Mouse (Mus musculus) lung, embryonic 16.5 days (tissue): Measurements from ENCODE around the gene Yju2. TPM values are rescaled to one million over a fixed set of nuclear protein-coding genes. Genes with fewer than 3 reads are reported as not detected.

Source experiments
- ATAC-seq: fragments of 200-750 bp; cut with Nextera tagmentation; 2 replicates; pipeline ENCODE4 v1.8.0; 2017; ENCODE audit warnings: low read depth, mild to moderate bottlenecking, moderate library complexity
- H3K27ac ChIP-seq: fragments of 300-500 bp; sonication (generic); 2 replicates; pipeline ENCODE4 v1.5.1; 2014; ENCODE audit warnings: mild to moderate bottlenecking, control low read depth, low read length
- H3K27me3 ChIP-seq: fragments of 300-500 bp; sonication (generic); 2 replicates; pipeline ENCODE4 v1.6.1; 2014; ENCODE audit warnings: low read depth, low read length, mixed read lengths; ENCODE audit not compliant: control insufficient read depth, insufficient read depth
- H3K36me3 ChIP-seq: fragments of 300-500 bp; sonication (generic); 2 replicates; pipeline ENCODE4 v1.6.1; 2014; ENCODE audit warnings: low read length; ENCODE audit not compliant: control insufficient read depth, insufficient read depth
- H3K4me1 ChIP-seq: fragments of 300-500 bp; sonication (generic); replicated peaks from 2 replicates; pipeline ENCODE4 v1.6.1; 2014; ENCODE audit warnings: low read length, mixed read lengths; ENCODE audit not compliant: control insufficient read depth, insufficient read depth
- H3K4me2 ChIP-seq: fragments of 300-500 bp; sonication (generic); 2 replicates; pipeline ENCODE4 v1.6.1; 2014; ENCODE audit warnings: low read depth, low read length, control low read depth
- H3K4me3 ChIP-seq: fragments of 300-500 bp; sonication (generic); 2 replicates; pipeline ENCODE4 v1.5.1; 2014; ENCODE audit warnings: mild to moderate bottlenecking, low read length, control low read depth
- H3K9ac ChIP-seq: fragments of 300-500 bp; sonication (generic); 2 replicates; pipeline ENCODE4 v1.6.1; 2014; ENCODE audit warnings: low read length, control low read depth
- H3K9me3 ChIP-seq: fragments of 300-500 bp; sonication (generic); 2 replicates; pipeline ENCODE4 v1.6.1; 2016; ENCODE audit warnings: low read length; ENCODE audit not compliant: control insufficient read depth
- WGBS: fragments of 180-500 bp; shearing (Covaris S2); extraction: QIAGEN DNeasy Blood & Tissue Kit; methylation state at CpG from one replicate; pipeline ENCODE4 v1.1.7; 2014; 5-methylcytosine and 5-hydroxymethylcytosine counted together
- polyA plus RNA-seq: library from polyadenylated mRNA; unstranded; fragments of >200 nt; fragmentation: Nextera tagmentation; extraction: Ambion mirVana; gene quantifications from 2 replicates; pipeline ENCODE4 v1.2.1, GENCODE M21; 2015

The Yju2 gene
- polyA plus RNA-seq, 1 experiment from 2014 or later: 27.3 TPM

DNA sequence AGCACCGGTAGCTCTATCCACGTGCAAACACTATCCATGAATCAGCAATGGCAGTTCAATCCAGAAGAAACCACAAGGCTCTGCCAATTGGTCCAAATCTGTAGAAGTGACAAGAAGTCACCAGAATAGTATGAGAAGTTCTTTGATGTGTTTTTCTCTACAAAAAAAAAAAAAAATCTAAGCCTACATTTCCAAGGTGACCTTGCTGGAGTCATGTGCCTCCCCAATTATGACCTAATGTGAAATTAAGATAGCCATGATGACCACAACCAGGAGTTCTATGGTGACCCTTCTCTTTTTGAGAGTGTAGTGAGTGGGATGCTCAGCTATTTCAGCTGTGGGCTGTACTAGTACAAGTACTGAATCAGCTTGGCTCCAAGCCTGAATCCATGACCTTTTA is 9.5 kb upstream of the Yju2 start, which contains the start of gene Zfp119b:
Gene Zfp119b (minus strand): TSS at position 101 of the 400 bp plus-strand sequence.
- Histone ChIP-seq H3K9me3 (no peaks in the 10 kb centered on the region), H3K4me1 (peaks cover 3% of the 10 kb centered on the region; the same call in 1 of the 2 replicates), H3K27me3 (no peaks in the 10 kb centered on the region), H3K4me2 (no peak within 1 kb of the TSS), H3K36me3 (no peaks in the 10 kb centered on the region), H3K9ac (no peak within 1 kb of the TSS), H3K4me3 (no peak within 1 kb of the TSS), H3K27ac (no peak within 1 kb of the TSS)
- 77% methylated on average over 2 of the region's 2 CpGs for WGBS
- ATAC-seq: no peak

DNA sequence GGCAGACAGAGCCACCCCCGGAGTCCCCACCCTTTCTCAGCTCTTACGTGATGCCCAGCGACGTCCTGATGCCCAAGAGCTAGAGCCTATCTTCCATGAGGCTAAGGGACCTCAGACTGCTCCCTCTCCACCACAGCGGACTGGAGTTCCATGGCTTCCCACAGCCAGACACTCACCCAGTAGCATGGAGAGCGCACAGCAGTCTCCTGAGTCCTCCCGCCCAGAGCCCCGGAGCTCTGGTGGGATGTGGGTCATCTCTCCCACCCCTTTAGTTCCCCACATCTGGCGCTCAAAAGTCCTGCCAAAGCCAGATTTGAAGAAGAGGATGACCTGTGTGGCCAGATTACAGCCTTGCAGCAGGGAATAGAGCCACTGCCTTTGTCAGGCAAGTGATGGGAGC is 8.3 kb upstream of the Yju2 start:
- H3K9me3 ChIP-seq: no peaks in the 10 kb centered on the region
- H3K27me3 ChIP-seq: peaks cover 3% of the 10 kb centered on the region; the same call in 1 of the 2 replicates
- H3K36me3 ChIP-seq: no peaks in the 10 kb centered on the region
- H3K9ac ChIP-seq: no peak overlapping the region
- no peak for ATAC-seq
- no peak overlapping the region for H3K27ac ChIP-seq
- 67% methylated on average over 9 of the region's 9 CpGs for WGBS
- no peak overlapping the region for H3K4me3 ChIP-seq
- no peak overlapping the region for H3K4me2 ChIP-seq
- H3K4me1 ChIP-seq: peaks cover 2% of the 10 kb centered on the region; the same call in 1 of the 2 replicates

DNA sequence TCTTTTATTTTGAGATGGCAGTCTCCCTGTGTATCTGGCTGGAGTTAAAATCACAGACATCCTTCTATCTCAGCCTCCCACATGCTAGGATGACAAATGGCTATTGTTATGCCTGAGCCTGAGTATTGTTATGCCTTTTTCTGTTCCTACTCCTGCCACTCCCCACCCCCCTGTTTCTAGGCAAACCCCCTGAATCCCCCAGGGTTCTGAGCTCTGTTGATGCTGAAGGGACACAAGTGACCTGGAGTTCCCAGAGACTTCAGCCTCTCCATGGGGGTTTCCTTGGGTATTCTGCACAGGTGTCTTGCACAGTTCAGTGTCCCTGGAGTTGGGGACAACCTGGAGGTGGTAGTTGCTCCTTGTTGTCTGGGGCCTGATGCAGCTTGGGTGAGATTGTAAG is 6.9 kb upstream of the Yju2 start:
- no peak overlapping the region for H3K4me2 ChIP-seq
- no peak for ATAC-seq
- no peak overlapping the region for H3K27ac ChIP-seq
- no peak overlapping the region for H3K4me3 ChIP-seq
- peaks cover 4% of the 10 kb centered on the region; the same call in 1 of the 2 replicates for H3K27me3 ChIP-seq
- H3K36me3 ChIP-seq: no peaks in the 10 kb centered on the region
- H3K9ac ChIP-seq: no peak overlapping the region
- no peaks in the 10 kb centered on the region; the same call in 1 of the 2 replicates for H3K4me1 ChIP-seq
- H3K9me3 ChIP-seq: no peaks in the 10 kb centered on the region

DNA sequence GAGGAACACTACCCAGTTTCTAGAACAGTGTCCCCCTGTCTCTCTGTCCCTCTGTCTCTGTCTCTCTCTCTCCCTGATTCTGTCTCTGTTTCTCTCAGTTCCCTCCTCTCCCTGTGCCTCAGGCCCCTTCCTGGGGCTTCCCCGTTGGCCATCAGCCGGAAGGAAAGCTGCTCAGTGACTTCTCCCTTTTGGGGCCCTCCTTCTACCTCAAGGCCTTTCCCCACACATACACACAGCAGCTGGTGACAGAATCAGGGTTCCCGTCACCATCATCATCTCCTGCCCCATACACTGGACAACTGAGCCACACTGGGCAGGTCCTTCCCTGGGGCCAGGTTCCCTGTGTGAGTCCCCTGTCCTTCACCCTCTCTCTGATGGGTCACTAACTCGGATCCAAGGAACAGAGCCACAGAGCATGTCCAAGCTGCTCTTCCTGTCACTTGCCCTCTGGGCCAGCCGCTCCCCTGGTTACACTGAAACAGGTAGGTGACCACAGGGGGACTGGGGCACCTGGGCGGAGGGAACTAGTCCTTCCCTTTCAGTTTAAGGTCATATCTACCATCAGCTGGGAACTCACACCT is 6.4 kb upstream of the Yju2 start, which contains the start of gene Ebi3:
Gene Ebi3 (plus strand): TSS at position 194 of the 581 bp plus-strand sequence.
- peaks cover 3% of the 10 kb centered on the region; the same call in 1 of the 2 replicates for H3K4me1 ChIP-seq
- H3K36me3 ChIP-seq: no peaks in the 10 kb centered on the region
- 58% methylated on average over 6 of the region's 6 CpGs for WGBS
- no peak within 1 kb of the TSS for H3K9ac ChIP-seq
- H3K4me2 ChIP-seq: no peak within 1 kb of the TSS
- no peak within 1 kb of the TSS for H3K4me3 ChIP-seq
- no peak within 1 kb of the TSS for H3K27ac ChIP-seq
- H3K27me3 ChIP-seq: peaks cover 4% of the 10 kb centered on the region; the same call in 1 of the 2 replicates
- no peak for ATAC-seq
- no peaks in the 10 kb centered on the region for H3K9me3 ChIP-seq

DNA sequence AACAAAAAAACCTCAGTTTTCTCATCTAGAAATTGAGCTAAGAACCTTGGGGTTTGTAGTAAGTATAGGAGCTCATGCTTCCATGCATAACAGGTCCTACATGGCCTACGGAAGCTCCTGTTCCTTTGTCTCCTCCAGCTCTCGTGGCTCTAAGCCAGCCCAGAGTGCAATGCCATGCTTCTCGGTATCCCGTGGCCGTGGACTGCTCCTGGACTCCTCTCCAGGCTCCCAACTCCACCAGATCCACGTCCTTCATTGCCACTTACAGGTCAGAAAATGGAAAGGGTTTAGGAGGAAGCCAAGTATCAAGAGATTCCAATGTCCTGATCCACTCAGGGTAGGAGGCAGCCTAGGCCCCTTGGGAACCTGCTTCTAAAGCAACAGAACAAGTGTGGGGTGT is 5.1 kb upstream of the Yju2 start:
- no peak overlapping the region for H3K4me3 ChIP-seq
- ATAC-seq: no peak
- no peaks in the 10 kb centered on the region for H3K9me3 ChIP-seq
- peaks cover 4% of the 10 kb centered on the region; the same call in 1 of the 2 replicates for H3K27me3 ChIP-seq
- H3K9ac ChIP-seq: no peak overlapping the region
- H3K4me1 ChIP-seq: peaks cover 7% of the 10 kb centered on the region; the same call in 1 of the 2 replicates
- no peak overlapping the region for H3K27ac ChIP-seq
- WGBS: 69% methylated on average over 6 of the region's 6 CpGs
- no peaks in the 10 kb centered on the region for H3K36me3 ChIP-seq
- no peak overlapping the region for H3K4me2 ChIP-seq

DNA sequence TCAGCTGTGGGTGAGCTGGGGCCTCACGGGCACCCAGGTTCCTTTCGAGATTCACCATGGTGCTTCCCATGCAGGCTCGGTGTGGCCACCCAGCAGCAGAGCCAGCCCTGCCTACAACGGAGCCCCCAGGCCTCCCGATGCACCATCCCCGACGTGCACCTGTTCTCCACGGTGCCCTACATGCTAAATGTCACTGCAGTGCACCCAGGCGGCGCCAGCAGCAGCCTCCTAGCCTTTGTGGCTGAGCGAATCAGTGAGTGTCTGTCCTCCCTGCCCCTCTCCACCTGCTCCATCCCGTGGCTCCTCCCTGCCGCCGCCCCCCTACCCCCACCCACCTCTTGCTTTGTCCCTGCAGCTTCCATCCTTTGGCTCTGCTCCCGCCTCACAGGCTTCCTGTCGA is 4.7 kb upstream of the Yju2 start:
- H3K4me1 ChIP-seq: peaks cover 7% of the 10 kb centered on the region; the same call in 1 of the 2 replicates
- ATAC-seq: no peak
- no peak overlapping the region for H3K9ac ChIP-seq
- H3K36me3 ChIP-seq: no peaks in the 10 kb centered on the region
- WGBS: 38% methylated on average over 16 of the region's 16 CpGs
- no peak overlapping the region for H3K27ac ChIP-seq
- no peak overlapping the region for H3K4me3 ChIP-seq
- no peaks in the 10 kb centered on the region for H3K9me3 ChIP-seq
- H3K27me3 ChIP-seq: peaks cover 4% of the 10 kb centered on the region; the same call in 1 of the 2 replicates
- no peak overlapping the region for H3K4me2 ChIP-seq

DNA sequence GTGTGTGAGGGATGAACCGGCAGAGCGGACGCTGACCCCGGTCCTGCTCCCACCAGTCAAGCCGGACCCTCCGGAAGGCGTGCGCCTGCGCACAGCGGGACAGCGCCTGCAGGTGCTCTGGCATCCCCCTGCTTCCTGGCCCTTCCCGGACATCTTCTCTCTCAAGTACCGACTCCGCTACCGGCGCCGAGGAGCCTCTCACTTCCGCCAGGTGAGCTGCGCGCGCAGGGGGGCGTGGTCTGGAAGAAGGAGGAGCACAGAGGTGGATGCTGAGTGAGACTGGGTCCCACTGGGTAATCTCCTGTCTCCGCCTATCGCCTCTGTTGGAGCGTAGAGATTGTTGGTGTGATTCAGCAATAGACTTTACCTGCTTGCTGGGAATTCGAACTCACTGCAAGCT is 2.8 kb upstream of the Yju2 start:
- H3K9ac ChIP-seq: peak overlapping the region; percentile 51
- H3K27ac ChIP-seq: no peak overlapping the region
- peak; percentile 13; the same call in 1 of the 2 replicates for ATAC-seq

DNA sequence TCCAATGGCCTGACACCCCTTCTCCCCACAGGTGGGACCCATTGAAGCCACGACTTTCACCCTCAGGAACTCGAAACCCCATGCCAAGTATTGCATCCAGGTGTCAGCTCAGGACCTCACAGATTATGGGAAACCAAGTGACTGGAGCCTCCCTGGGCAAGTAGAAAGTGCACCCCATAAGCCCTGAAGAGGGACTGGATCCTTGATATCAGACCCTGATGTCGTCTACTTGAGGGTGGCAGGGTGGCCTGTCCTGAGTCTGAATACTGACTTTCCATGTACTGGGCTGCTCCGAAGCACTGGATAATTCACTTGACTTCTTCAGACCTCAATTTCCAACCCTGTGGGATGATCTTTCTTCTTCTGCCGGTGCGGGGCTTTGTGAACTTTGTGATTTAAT is 2.3 kb upstream of the Yju2 start:
- ATAC-seq: no peak
- H3K36me3 ChIP-seq: peaks cover under 1% of the 10 kb centered on the region
- peak overlapping the region; percentile 21; the same call in 1 of the 2 replicates for H3K9ac ChIP-seq
- peak overlapping the region; percentile 45 for H3K4me3 ChIP-seq
- WGBS: 32% methylated on average over 6 of the region's 6 CpGs
- H3K27me3 ChIP-seq: peaks cover 4% of the 10 kb centered on the region; the same call in 1 of the 2 replicates
- H3K4me2 ChIP-seq: peak overlapping the region; percentile 46
- H3K9me3 ChIP-seq: no peaks in the 10 kb centered on the region
- no peak overlapping the region for H3K27ac ChIP-seq
- peaks cover 15% of the 10 kb centered on the region for H3K4me1 ChIP-seq

More for the DNA sequence above, 2.8 kb upstream of the Yju2 start:
- Histone ChIP-seq H3K4me1 (peaks cover 15% of the 10 kb centered on the region), H3K9me3 (no peaks in the 10 kb centered on the region), H3K36me3 (no peaks in the 10 kb centered on the region), H3K4me2 (peak overlapping the region; percentile 46), H3K4me3 (peak overlapping the region; percentile 45), H3K27me3 (peaks cover 4% of the 10 kb centered on the region; the same call in 1 of the 2 replicates)
- under 1% methylated on average over 26 of the region's 26 CpGs for WGBS

DNA sequence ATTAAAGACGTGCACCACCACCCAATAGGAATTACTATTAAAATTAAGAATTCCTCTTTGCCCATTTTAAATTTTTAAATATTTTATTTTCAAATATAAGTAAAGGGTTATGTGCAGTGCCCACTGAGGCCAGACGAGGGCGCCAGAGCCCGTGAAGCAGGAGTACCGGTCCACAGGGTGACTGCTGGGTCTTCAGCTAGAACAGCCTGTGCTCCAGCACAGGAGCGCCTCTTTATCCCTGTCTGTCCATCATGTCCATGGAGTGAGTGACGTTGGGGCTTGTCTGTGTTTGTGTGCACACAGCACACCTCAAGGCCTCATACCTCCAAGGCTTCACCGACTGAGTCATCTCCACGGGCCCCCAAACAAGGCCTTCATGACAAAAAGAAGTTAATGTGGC is 1.7 kb upstream of the Yju2 start:
- H3K27me3 ChIP-seq: peaks cover 4% of the 10 kb centered on the region; the same call in 1 of the 2 replicates
- peaks cover 15% of the 10 kb centered on the region for H3K4me1 ChIP-seq
- H3K9me3 ChIP-seq: no peaks in the 10 kb centered on the region
- no peak overlapping the region for H3K4me3 ChIP-seq
- H3K4me2 ChIP-seq: no peak overlapping the region
- no peak for ATAC-seq
- H3K9ac ChIP-seq: peak overlapping the region; percentile 4; the same call in 1 of the 2 replicates
- no peak overlapping the region for H3K27ac ChIP-seq
- H3K36me3 ChIP-seq: peaks cover 6% of the 10 kb centered on the region
- WGBS: 10% methylated on average over 9 of the region's 9 CpGs
